Mouse (Mus musculus) T-cell, adult 2 months (primary cell): ENCODE results near the gene Pitpnc1.
A peak's percentile ranks its signal among the peaks of the same experiment; 100 is the strongest.

Experiments
- DNase-seq: peaks from one replicate; pipeline ENCODE4 v3.0.0; 2022; ENCODE audit warnings: low spot score

The Pitpnc1 gene

GRCm38 (mm10) chr11:107468252-107469030, 2.1 kb downstream of the Pitpnc1 start:
- peak; percentile 39 for DNase-seq

GRCm38 (mm10) chr11:107466611-107467391, 3.7 kb downstream of the Pitpnc1 start:
- no peak for DNase-seq

GRCm38 (mm10) chr11:107465969-107466368, 4.5 kb downstream of the Pitpnc1 start:
- DNase-seq: no peak

GRCm38 (mm10) chr11:107465041-107465440, 5.5 kb downstream of the Pitpnc1 start:
- DNase-seq: peak; percentile 47

GRCm38 (mm10) chr11:107464141-107464540, 6.4 kb downstream of the Pitpnc1 start:
- DNase-seq: peak; percentile 64

- no peak for DNase-seq
Observed at GRCm38 (mm10) chr11:107463251-107463681, 7.2 kb downstream of the Pitpnc1 start.

- DNase-seq: peak; percentile 44
Observed at GRCm38 (mm10) chr11:107462478-107462877, 8.0 kb downstream of the Pitpnc1 start.

- DNase-seq: no peak
Observed at GRCm38 (mm10) chr11:107459828-107460227, 10.7 kb downstream of the Pitpnc1 start.

GRCm38 (mm10) chr11:107458986-107459385, 11.5 kb downstream of the Pitpnc1 start:
- DNase-seq: peak; percentile 60

- DNase-seq: peak; percentile 80
Observed at GRCm38 (mm10) chr11:107458286-107458685, 12.2 kb downstream of the Pitpnc1 start.

GRCm38 (mm10) chr11:107457282-107457681, 13.2 kb downstream of the Pitpnc1 start:
- no peak for DNase-seq

- no peak for DNase-seq
Observed at GRCm38 (mm10) chr11:107454546-107455462, 15.7 kb downstream of the Pitpnc1 start.

GRCm38 (mm10) chr11:107452053-107452452, 18.4 kb downstream of the Pitpnc1 start:
- DNase-seq: peak; percentile 69

GRCm38 (mm10) chr11:107451106-107451505, 19.4 kb downstream of the Pitpnc1 start:
- peak; percentile 81 for DNase-seq

- DNase-seq: no peak
Observed at GRCm38 (mm10) chr11:107450097-107450496, 20.4 kb downstream of the Pitpnc1 start.

- DNase-seq: peak; percentile 54
Observed at GRCm38 (mm10) chr11:107449169-107449910, 21.2 kb downstream of the Pitpnc1 start.

GRCm38 (mm10) chr11:107447915-107448314, 22.6 kb downstream of the Pitpnc1 start:
- no peak for DNase-seq

GRCm38 (mm10) chr11:107447349-107447748, 23.1 kb downstream of the Pitpnc1 start:
- DNase-seq: peak; percentile 72

- no peak for DNase-seq
Observed at GRCm38 (mm10) chr11:107446650-107447049, 23.8 kb downstream of the Pitpnc1 start.

- DNase-seq: no peak
Observed at GRCm38 (mm10) chr11:107445683-107446082, 24.8 kb downstream of the Pitpnc1 start.
